Mouse (Mus musculus) limb, embryonic 12.5 days (tissue): ENCODE measurements around the gene Prmt3. TPM values are rescaled to one million over a fixed set of nuclear protein-coding genes. Genes with fewer than 3 reads are reported as not detected.
A peak's percentile ranks its signal among the peaks of the same experiment; 100 is the strongest.

Source experiments
- ATAC-seq: fragments of 200-750 bp; cut with Nextera tagmentation; 2 replicates; pipeline ENCODE4 v1.8.0; 2017; ENCODE audit warnings: low read depth, moderate TSS enrichment; ENCODE audit not compliant: insufficient number of reproducible peaks, insufficient read depth, low FRiP score, low TSS enrichment
- H3K27ac ChIP-seq: fragments of 300-500 bp; sonication (generic); 2 replicates; pipeline ENCODE4 v1.5.1; 2016; ENCODE audit warnings: mild to moderate bottlenecking, moderate library complexity
- H3K27me3 ChIP-seq: fragments of 300-500 bp; sonication (generic); 2 replicates; pipeline ENCODE4 v1.6.1; 2016; ENCODE audit warnings: mild to moderate bottlenecking, moderate library complexity
- H3K36me3 ChIP-seq: fragments of 300-500 bp; sonication (generic); 2 replicates; pipeline ENCODE4 v1.6.1; 2016; ENCODE audit warnings: mild to moderate bottlenecking, moderate library complexity
- H3K4me1 ChIP-seq: fragments of 300-500 bp; sonication (generic); replicated peaks from 2 replicates; pipeline ENCODE4 v1.6.1; 2016
- H3K4me2 ChIP-seq: fragments of 300-500 bp; sonication (generic); 2 replicates; pipeline ENCODE4 v1.6.1; 2016; ENCODE audit warnings: mild to moderate bottlenecking, moderate library complexity
- H3K4me3 ChIP-seq: fragments of 300-500 bp; sonication (generic); replicated peaks from 2 replicates; pipeline ENCODE4 v1.5.1; 2016; ENCODE audit warnings: mild to moderate bottlenecking
- H3K9ac ChIP-seq: fragments of 300-500 bp; sonication (generic); replicated peaks from 2 replicates; pipeline ENCODE4 v1.6.1; 2016; ENCODE audit warnings: mild to moderate bottlenecking, moderate library complexity
- H3K9me3 ChIP-seq: fragments of 300-500 bp; sonication (generic); 2 replicates; pipeline ENCODE4 v1.6.1; 2016; ENCODE audit warnings: mild to moderate bottlenecking, moderate library complexity
- WGBS: fragments of 180-500 bp; shearing (Covaris S2); methylation state at CpG from one replicate; pipeline ENCODE4 v1.1.7; 2016; 5-methylcytosine and 5-hydroxymethylcytosine counted together
- polyA plus RNA-seq: library from polyadenylated mRNA; unstranded; fragments of >200 nt; fragmentation: Nextera tagmentation; extraction: Ambion mirVana; gene quantifications from 2 replicates; pipeline ENCODE4 v1.2.1, GENCODE M21; 2016

Gene Prmt3
- polyA plus RNA-seq, 1 experiment from 2014 or later, result 55.3 TPM

- H3K9ac ChIP-seq, result no peak overlapping the region
- H3K27me3 ChIP-seq, result 0 out of 2 replicates have a peak, but pooled peaks cover 3% of the 10 kb centered on the region
- 76% methylated on average over 10 of the region's 10 CpGs for WGBS
- no peak overlapping the region for H3K4me3 ChIP-seq
- 0 out of 2 replicates have a peak, but pooled peaks cover 6% of the 10 kb centered on the region for H3K9me3 ChIP-seq
- H3K4me1 ChIP-seq, result 0 out of 2 replicates have a peak, but pooled peaks cover under 1% of the 10 kb centered on the region
- ATAC-seq, result no peak
- no peak overlapping the region for H3K27ac ChIP-seq
- H3K4me2 ChIP-seq, result no peak overlapping the region
- H3K36me3 ChIP-seq, result no peaks in the 10 kb centered on the region
These were observed 14.0 kb upstream of the Prmt3 start for GRCm38 (mm10) chr7:49764011-49764716.

GRCm38 (mm10) chr7:49766166-49766565 is 12.0 kb upstream of the Prmt3 start:
- no peak overlapping the region for H3K4me2 ChIP-seq
- H3K27me3 ChIP-seq, result no peaks in the 10 kb centered on the region

GRCm38 (mm10) chr7:49768509-49768908 is 9.6 kb upstream of the Prmt3 start:
- Histone ChIP-seq H3K4me2 (no peak overlapping the region), H3K9me3 (no peaks in the 10 kb centered on the region), H3K4me1 (no peaks in the 10 kb centered on the region), H3K4me3 (no peak overlapping the region), H3K27ac (no peak overlapping the region), H3K27me3 (no peaks in the 10 kb centered on the region), H3K36me3 (no peaks in the 10 kb centered on the region), H3K9ac (no peak overlapping the region)
- 63% methylated on average over 9 of the region's 9 CpGs for WGBS
- no peak for ATAC-seq

More at GRCm38 (mm10) chr7:49766166-49766565, 12.0 kb upstream of the Prmt3 start:
- H3K36me3 ChIP-seq, result no peaks in the 10 kb centered on the region
- 85% methylated on average over 7 of the region's 7 CpGs for WGBS
- H3K4me1 ChIP-seq, result no peaks in the 10 kb centered on the region
- H3K9me3 ChIP-seq, result no peaks in the 10 kb centered on the region
- H3K27ac ChIP-seq, result no peak overlapping the region
- ATAC-seq, result no peak
- no peak overlapping the region for H3K9ac ChIP-seq
- H3K4me3 ChIP-seq, result no peak overlapping the region

DNA sequence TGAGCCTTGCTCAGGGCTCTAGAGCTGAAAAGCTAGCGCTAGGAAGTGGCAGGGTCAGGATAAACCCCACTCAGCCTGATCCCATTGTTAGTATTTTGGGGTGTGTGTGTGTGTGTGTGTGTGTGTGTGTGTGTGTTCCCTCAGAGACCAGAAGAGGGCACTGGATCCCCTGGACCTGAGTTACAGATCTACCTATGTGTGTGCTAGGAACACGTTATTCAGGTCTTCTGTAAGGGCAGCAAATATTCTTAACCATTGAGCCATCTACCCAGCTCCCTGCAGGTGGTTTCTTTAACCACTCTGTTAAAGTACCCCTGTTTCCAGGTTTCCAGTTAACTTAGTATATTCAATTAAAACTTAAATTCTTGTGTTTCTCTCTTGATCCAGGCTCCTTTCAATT is 3.8 kb upstream of the Prmt3 start:
- no peak overlapping the region for H3K9ac ChIP-seq
- no peak overlapping the region for H3K27ac ChIP-seq
- no peak overlapping the region for H3K4me2 ChIP-seq
- no peaks in the 10 kb centered on the region for H3K9me3 ChIP-seq
- H3K27me3 ChIP-seq, result no peaks in the 10 kb centered on the region
- H3K4me3 ChIP-seq, result no peak overlapping the region
- no peak for ATAC-seq
- no peaks in the 10 kb centered on the region for H3K36me3 ChIP-seq
- 83% methylated on average over 2 of the region's 2 CpGs for WGBS
- peaks cover 1% of the 10 kb centered on the region; the same call in 1 of the 2 replicates for H3K4me1 ChIP-seq

DNA sequence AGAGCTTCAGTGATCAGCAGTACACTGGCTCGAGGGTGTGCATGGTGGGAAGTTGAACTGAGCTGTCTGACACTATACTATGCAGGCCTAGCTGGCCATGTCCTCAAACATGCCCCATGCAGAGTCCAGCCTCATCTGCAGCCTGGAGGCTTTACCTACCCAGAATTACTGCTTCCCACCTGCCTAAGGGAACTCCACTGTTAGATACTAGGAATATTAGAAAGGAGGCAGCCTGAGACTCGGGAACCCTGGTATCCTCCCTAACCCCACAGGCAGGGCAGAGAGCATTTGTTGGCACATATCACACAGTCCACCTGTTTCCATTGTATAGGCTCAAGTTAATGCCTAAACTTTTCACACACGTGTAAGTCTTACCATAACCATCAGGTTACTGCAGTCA is 561 bp upstream of the Prmt3 start:
- Histone ChIP-seq H3K27ac (no peak overlapping the region), H3K9ac (no peak overlapping the region), H3K27me3 (no peaks in the 10 kb centered on the region), H3K4me3 (no peak overlapping the region), H3K4me1 (peaks cover 9% of the 10 kb centered on the region), H3K9me3 (no peaks in the 10 kb centered on the region), H3K36me3 (peaks cover 14% of the 10 kb centered on the region), H3K4me2 (no peak overlapping the region)
- ATAC-seq, result peak; percentile 27
- 59% methylated on average over 3 of the region's 3 CpGs for WGBS

- Histone ChIP-seq H3K27ac (no peak overlapping the region; the same call in 1 of the 2 replicates), H3K9ac (peak overlapping the region; percentile 78; the same call in 1 of the 2 replicates), H3K4me2 (peak overlapping the region; percentile 77), H3K4me3 (peak overlapping the region; percentile 74), H3K36me3 (peaks cover 24% of the 10 kb centered on the region), H3K9me3 (no peaks in the 10 kb centered on the region), H3K27me3 (no peaks in the 10 kb centered on the region), H3K4me1 (peaks cover 9% of the 10 kb centered on the region)
- 75% methylated on average over 12 of the region's 12 CpGs for WGBS
- ATAC-seq, result no peak
These were observed 914 bp downstream of the Prmt3 start for GRCm38 (mm10) chr7:49778904-49779615.

DNA sequence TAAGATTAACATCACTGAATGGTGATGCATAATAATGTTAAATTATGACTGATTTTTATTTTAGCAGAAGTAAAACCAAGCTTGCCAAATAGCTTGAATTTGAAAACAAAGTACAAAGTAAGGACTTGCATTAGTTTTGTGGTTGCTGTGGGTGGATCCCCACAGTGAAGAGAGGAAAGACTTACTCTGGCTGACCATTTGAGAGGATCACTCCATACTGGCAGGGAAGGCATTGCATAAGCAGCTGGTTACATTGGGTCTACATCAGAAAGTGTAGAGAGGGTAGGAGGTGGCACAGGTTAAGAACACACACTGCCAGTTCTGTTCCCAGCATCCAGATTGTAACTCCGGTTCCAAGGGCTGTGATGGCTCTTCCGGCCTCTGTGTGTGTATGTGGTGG is 4.9 kb downstream of the Prmt3 start:
- no peak overlapping the region for H3K4me3 ChIP-seq
- no peaks in the 10 kb centered on the region for H3K27me3 ChIP-seq
- no peak for ATAC-seq
- peaks cover 48% of the 10 kb centered on the region for H3K36me3 ChIP-seq
- H3K4me2 ChIP-seq, result no peak overlapping the region
- H3K27ac ChIP-seq, result no peak overlapping the region
- WGBS, result 95% methylated on average over 2 of the region's 2 CpGs
- H3K9me3 ChIP-seq, result no peaks in the 10 kb centered on the region
- H3K9ac ChIP-seq, result no peak overlapping the region
- H3K4me1 ChIP-seq, result peaks cover 9% of the 10 kb centered on the region

DNA sequence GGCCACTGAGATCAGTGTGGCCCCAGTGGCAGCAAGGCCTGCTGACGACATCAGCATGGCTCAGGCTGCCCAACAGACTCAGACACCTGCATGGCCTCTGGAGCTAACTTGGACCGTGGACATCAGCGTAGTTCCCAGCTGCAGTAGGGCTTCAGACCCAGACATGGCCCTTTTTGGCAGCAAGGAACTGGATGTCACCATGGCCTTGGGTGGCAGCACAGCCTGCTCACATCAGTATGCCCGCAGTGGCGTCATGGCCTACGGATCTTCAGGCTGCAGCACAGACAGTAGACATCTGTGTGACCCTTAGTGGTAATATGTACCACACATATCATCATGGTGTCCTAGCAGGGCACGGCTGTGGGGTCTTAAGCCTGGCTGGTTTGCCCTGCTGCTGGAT is 7.0 kb downstream of the Prmt3 start:
- 89% methylated on average over 7 of the region's 7 CpGs for WGBS
- H3K27ac ChIP-seq, result no peak overlapping the region
- no peak for ATAC-seq

DNA sequence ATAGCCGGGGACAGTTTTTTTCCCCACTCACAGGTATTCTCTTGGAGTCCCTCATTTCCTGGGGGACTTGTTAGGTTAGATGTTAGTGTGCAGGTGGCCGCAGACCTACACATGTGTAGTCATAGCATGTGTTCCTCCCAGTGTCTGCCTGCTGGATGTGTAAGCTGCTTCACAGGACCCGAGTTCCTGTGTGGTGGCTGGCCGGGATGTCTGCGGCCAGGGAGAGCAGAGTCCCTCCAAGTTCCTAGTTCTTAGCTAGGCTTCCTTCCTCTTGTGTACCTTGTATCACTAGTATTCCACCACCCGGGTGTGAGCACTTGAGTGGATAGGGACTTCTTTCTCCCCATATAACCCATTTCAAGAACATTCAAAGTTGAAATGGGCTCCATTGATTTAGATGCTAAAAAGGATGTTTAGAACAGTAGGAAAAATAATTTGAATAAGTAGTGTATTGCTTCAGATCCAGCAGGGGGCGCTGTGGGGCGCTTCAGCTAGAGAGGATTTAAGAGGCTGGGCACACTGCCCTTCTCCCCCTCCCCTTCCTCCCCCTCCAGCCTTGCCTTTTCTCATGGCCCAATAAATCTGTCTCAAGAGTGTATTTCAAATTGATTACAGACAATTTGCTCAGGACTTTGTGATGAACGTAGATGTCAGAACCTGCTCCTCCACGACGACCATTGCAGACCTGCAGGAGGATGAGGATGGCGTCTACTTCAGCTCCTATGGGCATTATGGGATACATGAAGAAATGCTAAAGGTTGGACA is 8.7 kb downstream of the Prmt3 start:
- Histone ChIP-seq H3K27me3 (no peaks in the 10 kb centered on the region), H3K36me3 (peaks cover 73% of the 10 kb centered on the region), H3K4me1 (no peaks in the 10 kb centered on the region), H3K9me3 (no peaks in the 10 kb centered on the region), H3K9ac (no peak overlapping the region), H3K4me3 (no peak overlapping the region), H3K27ac (no peak overlapping the region), H3K4me2 (no peak overlapping the region)
- 55% methylated on average over 12 of the region's 12 CpGs for WGBS
- no peak for ATAC-seq

More for the DNA sequence above, 7.0 kb downstream of the Prmt3 start:
- Histone ChIP-seq H3K9ac (no peak overlapping the region), H3K27me3 (no peaks in the 10 kb centered on the region), H3K9me3 (no peaks in the 10 kb centered on the region), H3K4me1 (0 out of 2 replicates have a peak, but pooled peaks cover under 1% of the 10 kb centered on the region), H3K36me3 (peaks cover 63% of the 10 kb centered on the region), H3K4me3 (no peak overlapping the region), H3K4me2 (no peak overlapping the region)

GRCm38 (mm10) chr7:49787383-49787645 is 9.2 kb downstream of the Prmt3 start:
- H3K27ac ChIP-seq, result no peak overlapping the region
- no peak for ATAC-seq
- H3K9ac ChIP-seq, result no peak overlapping the region
- no peak overlapping the region for H3K4me3 ChIP-seq
- H3K9me3 ChIP-seq, result no peaks in the 10 kb centered on the region
- H3K36me3 ChIP-seq, result peaks cover 70% of the 10 kb centered on the region
- H3K27me3 ChIP-seq, result no peaks in the 10 kb centered on the region
- H3K4me1 ChIP-seq, result no peaks in the 10 kb centered on the region
- WGBS, result 96% methylated on average over 3 of the region's 3 CpGs
- H3K4me2 ChIP-seq, result no peak overlapping the region

GRCm38 (mm10) chr7:49794304-49794703 is 16.2 kb downstream of the Prmt3 start:
- ATAC-seq, result no peak
- H3K9ac ChIP-seq, result no peak overlapping the region
- no peak overlapping the region for H3K27ac ChIP-seq
- H3K36me3 ChIP-seq, result peaks cover 73% of the 10 kb centered on the region
- no peaks in the 10 kb centered on the region for H3K9me3 ChIP-seq
- H3K4me2 ChIP-seq, result no peak overlapping the region
- no peaks in the 10 kb centered on the region for H3K4me1 ChIP-seq
- 73% methylated on average over 2 of the region's 2 CpGs for WGBS
- H3K27me3 ChIP-seq, result no peaks in the 10 kb centered on the region
- H3K4me3 ChIP-seq, result no peak overlapping the region
